Mouse (Mus musculus): ENCODE measurements at regions not wholly inside any gene's neighbourhood (a gene's known extent, or its start where the extent isn't known, plus 50 kb on each side); places are given as distances from the start of the nearest gene placed in this dataset.

DNA sequence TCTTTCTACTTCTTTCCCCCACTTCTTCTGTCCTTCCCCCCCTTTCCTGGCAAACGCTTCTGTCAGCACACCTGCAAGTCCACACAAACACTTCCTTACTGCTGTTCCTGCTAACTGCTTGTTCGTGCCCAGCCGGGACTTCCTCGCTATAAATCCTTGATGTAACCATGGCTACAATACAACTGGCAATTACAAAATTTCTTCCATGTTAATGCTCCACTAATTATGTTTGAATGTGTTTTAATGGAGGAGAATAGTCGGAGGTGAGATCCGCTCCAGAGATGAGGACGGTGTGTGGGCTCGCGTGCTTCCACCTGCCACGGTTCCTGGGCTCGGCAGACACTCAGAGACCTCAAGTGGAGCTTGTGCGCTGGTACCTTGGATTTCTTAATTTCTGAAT lies 215.3 kb upstream of the Igbp1b start:
- no peaks in the 10 kb centered on the region for H3K36me3 ChIP-seq (ENCODE audit: insufficient read depth, low read length)
- no peaks in the 10 kb centered on the region for H3K9me3 ChIP-seq (replicated peaks; ENCODE audit: low read length)
- no peak for TF ChIP-seq CTCF (IDR thresholded peaks at IDR 0.05; ENCODE audit: low read depth)
- DNase-seq (ENCODE audit: low spot score), result no peak
- WGBS, result 63% methylated on average over 12 of the region's 12 CpGs
- no peak overlapping the region for H3K4me3 ChIP-seq (replicated peaks; ENCODE audit: low read depth, low read length)
- H3K27me3 ChIP-seq (ENCODE audit: insufficient read depth, low read length), result no peaks in the 10 kb centered on the region
- no peak overlapping the region for H3K4me2 ChIP-seq (ENCODE audit: low read length)
- H3K27ac ChIP-seq, result no peak overlapping the region
- H3K4me1 ChIP-seq (replicated peaks; ENCODE audit: insufficient read depth, low read length), result no peaks in the 10 kb centered on the region
- no peak for ATAC-seq (replicated peaks; ENCODE audit: low FRiP score, low read depth)
- no peak overlapping the region for H3K9ac ChIP-seq (ENCODE audit: low read depth, low read length)

DNA sequence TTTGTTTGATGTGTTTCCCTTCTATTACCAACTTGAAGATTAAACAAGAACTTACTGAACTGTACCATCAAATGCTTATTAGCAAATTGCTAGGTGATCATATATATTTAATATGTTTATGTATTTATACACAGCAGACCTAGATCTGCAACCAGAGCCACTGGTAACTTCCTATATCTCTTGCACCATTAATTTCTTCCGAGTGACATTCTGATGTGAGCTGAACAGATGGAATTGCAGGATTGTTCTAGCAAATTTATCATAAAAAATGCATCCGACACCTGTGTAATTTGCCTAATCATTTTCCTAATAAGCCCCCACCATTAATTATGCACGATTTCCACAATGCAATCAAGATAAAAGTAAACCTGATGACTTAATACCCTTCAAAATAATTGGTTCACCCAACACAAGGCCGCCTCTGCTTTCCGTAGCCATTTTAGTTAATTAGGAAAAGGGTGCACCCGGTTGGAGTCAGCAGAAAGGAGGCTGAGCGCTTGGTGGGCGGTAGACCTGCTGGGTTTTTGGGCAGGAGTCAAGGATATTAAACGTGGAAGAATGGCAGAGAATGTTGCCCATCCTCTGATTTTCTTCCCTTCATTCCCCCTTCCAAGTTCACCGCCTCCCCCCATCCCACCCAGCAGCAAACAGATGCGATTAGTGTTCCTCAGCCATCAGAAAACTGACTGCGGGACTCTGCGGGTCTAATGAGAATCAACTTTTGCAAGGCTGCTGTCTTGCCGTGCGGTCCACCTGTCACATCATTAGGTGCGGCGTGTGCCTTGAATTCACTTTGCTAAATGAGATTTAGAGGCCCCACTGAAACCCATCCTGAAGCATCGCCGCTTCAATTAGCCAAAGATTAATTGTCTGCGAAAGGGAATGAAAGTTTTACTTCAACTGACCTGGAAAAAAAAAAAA lies 214.4 kb upstream of the Igbp1b start:
- no peak for DNase-seq (ENCODE audit: low spot score)
- no peaks in the 10 kb centered on the region for H3K9me3 ChIP-seq (replicated peaks; ENCODE audit: low read length)
- H3K4me1 ChIP-seq (replicated peaks; ENCODE audit: insufficient read depth, low read length), result no peaks in the 10 kb centered on the region
- no peak overlapping the region for H3K27ac ChIP-seq
- 62% methylated on average over 20 of the region's 20 CpGs for WGBS
- H3K9ac ChIP-seq (ENCODE audit: low read depth, low read length), result no peak overlapping the region
- H3K27me3 ChIP-seq (ENCODE audit: insufficient read depth, low read length), result no peaks in the 10 kb centered on the region
- TF ChIP-seq CTCF (IDR thresholded peaks at IDR 0.05; ENCODE audit: low read depth), result no peak
- ATAC-seq (replicated peaks; ENCODE audit: low FRiP score, low read depth), result no peak
- H3K4me3 ChIP-seq (replicated peaks; ENCODE audit: low read depth, low read length), result no peak overlapping the region
- H3K4me2 ChIP-seq (ENCODE audit: low read length), result no peak overlapping the region
- H3K36me3 ChIP-seq (ENCODE audit: insufficient read depth, low read length), result no peaks in the 10 kb centered on the region

DNA sequence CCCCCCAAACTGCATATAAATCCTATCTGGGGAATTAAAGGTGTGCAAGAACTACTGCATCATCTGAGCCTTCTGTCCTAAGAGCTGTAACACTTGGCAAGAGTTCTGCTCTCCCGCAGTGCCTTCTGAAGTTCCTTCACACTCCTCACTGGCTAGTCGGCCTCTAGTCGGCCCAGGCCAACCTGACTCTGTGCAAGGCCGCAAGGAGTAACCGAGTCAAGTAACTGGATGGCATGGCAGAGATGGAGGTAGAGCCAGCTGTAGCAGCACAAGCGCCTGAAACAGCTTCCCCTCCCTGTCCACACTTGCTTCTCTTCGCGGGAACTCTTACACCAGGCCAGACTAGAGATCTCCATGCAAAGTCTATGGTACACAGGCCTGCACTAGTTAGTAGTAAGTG lies 179.7 kb upstream of the Igbp1b start:
- Histone ChIP-seq H3K4me2 (ENCODE audit: low read length) (no peak overlapping the region), H3K27me3 (ENCODE audit: insufficient read depth, low read length) (no peaks in the 10 kb centered on the region), H3K36me3 (ENCODE audit: insufficient read depth, low read length) (no peaks in the 10 kb centered on the region), H3K27ac (no peak overlapping the region), H3K4me1 (replicated peaks; ENCODE audit: insufficient read depth, low read length) (no peaks in the 10 kb centered on the region), H3K9ac (ENCODE audit: low read depth, low read length) (no peak overlapping the region), H3K4me3 (replicated peaks; ENCODE audit: low read depth, low read length) (no peak overlapping the region), H3K9me3 (replicated peaks; ENCODE audit: low read length) (no peaks in the 10 kb centered on the region)
- no peak for DNase-seq (ENCODE audit: low spot score)
- WGBS, result 89% methylated on average over 8 of the region's 8 CpGs
- ATAC-seq (replicated peaks; ENCODE audit: low FRiP score, low read depth), result no peak
- TF ChIP-seq CTCF (IDR thresholded peaks at IDR 0.05; ENCODE audit: low read depth), result no peak

DNA sequence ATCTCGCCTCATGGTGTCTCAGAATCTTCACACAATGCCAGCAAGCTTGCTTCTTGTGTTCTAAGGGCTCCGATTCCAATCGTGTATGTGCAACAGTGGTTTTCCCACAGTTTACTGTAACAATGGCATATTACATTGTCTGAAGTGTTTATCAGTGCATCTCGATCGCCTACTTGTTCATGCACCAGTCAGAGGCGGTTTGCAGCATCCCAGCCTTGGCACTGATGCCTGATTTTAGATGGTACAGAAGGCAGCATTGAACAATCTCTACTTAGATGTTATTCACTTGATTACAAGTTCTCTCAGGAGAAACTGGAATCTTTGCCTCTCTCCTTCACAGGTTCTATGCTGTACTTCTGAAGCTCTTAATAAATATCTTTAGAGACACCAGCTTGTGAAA lies 176.5 kb upstream of the Igbp1b start:
- 83% methylated on average over 6 of the region's 6 CpGs for WGBS
- no peak overlapping the region for H3K27ac ChIP-seq
- H3K9ac ChIP-seq (ENCODE audit: low read depth, low read length), result no peak overlapping the region
- DNase-seq (ENCODE audit: low spot score) (no peak), ATAC-seq (replicated peaks; ENCODE audit: low FRiP score, low read depth) (no peak)
- H3K4me3 ChIP-seq (replicated peaks; ENCODE audit: low read depth, low read length), result no peak overlapping the region
- H3K9me3 ChIP-seq (replicated peaks; ENCODE audit: low read length), result no peaks in the 10 kb centered on the region
- H3K4me2 ChIP-seq (ENCODE audit: low read length), result no peak overlapping the region
- no peaks in the 10 kb centered on the region for H3K36me3 ChIP-seq (ENCODE audit: insufficient read depth, low read length)
- TF ChIP-seq CTCF (IDR thresholded peaks at IDR 0.05; ENCODE audit: low read depth), result no peak
- H3K27me3 ChIP-seq (ENCODE audit: insufficient read depth, low read length), result no peaks in the 10 kb centered on the region
- H3K4me1 ChIP-seq (replicated peaks; ENCODE audit: insufficient read depth, low read length), result no peaks in the 10 kb centered on the region

DNA sequence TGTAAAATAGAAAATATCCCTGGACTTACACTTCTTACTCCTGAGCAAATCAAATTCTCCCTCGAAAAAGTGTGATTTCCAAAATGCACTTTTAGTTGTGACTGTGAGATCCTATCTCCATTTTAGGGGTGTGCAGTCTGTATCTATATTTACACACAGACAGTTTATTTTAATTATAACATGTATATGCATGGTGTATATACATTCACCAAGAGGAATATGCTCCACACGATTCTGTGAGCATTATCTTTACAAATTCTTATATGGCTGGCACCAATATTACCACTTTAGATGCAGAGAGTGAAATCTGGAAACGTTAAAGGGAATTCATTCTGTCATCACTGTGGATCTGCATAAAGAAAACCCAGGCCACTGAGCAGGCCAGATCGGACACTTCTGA lies 143.5 kb upstream of the Igbp1b start:
- no peak overlapping the region for H3K4me3 ChIP-seq (replicated peaks; ENCODE audit: low read depth, low read length)
- H3K27me3 ChIP-seq (ENCODE audit: insufficient read depth, low read length), result no peaks in the 10 kb centered on the region
- no peak for DNase-seq (ENCODE audit: low spot score)
- no peaks in the 10 kb centered on the region for H3K9me3 ChIP-seq (replicated peaks; ENCODE audit: low read length)
- no peak for ATAC-seq (replicated peaks; ENCODE audit: low FRiP score, low read depth)
- H3K9ac ChIP-seq (ENCODE audit: low read depth, low read length), result no peak overlapping the region
- H3K27ac ChIP-seq, result no peak overlapping the region
- TF ChIP-seq CTCF (IDR thresholded peaks at IDR 0.05; ENCODE audit: low read depth), result no peak
- 80% methylated on average over 4 of the region's 4 CpGs for WGBS
- H3K36me3 ChIP-seq (ENCODE audit: insufficient read depth, low read length), result no peaks in the 10 kb centered on the region
- no peak overlapping the region for H3K4me2 ChIP-seq (ENCODE audit: low read length)
- H3K4me1 ChIP-seq (replicated peaks; ENCODE audit: insufficient read depth, low read length), result no peaks in the 10 kb centered on the region

DNA sequence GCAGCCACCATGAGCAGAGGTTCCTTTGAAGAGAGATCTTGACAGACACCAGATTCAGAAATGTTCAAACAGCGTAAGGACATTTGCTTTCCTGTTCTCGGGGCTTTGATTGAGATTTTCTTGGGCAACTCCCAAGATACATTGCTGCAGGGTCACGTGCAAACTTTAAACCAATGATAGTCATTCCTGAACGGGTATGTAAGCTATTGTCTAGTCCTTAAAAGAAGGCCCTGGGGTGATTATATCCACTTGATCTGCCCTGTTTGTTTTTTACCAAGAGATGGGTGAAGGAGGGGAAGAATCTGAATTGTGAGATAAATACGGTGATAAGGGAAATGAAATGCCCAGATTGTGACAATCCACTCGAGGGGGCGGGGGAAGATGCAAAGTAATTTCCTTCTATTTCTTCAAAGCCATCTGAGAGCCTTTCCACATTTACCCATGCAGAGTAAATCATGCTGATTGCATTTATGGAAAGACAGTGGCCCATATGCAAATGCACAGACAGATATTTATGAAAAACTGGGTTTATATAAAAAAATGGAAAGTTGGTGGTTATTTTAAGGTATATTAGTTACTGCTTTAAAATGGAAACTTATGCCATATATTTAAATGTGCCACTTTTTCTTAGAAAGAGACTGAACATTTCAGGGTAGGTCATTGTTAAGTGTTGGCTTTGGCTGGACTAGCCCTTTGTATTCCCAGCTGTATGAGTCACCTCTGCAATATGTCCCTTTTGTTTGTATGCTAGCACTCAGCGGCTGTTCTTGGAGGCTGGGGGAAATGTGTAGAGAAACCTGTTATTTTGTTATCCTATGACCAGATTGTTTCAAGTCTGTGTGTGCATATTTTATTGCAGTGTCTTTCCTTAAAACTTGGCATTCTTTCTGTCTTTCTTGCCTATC lies 142.7 kb upstream of the Igbp1b start:
- H3K9ac ChIP-seq (ENCODE audit: low read depth, low read length), result no peak overlapping the region
- DNase-seq (ENCODE audit: low spot score) (no peak), ATAC-seq (replicated peaks; ENCODE audit: low FRiP score, low read depth) (no peak)
- no peaks in the 10 kb centered on the region for H3K36me3 ChIP-seq (ENCODE audit: insufficient read depth, low read length)
- no peaks in the 10 kb centered on the region for H3K4me1 ChIP-seq (replicated peaks; ENCODE audit: insufficient read depth, low read length)
- H3K27ac ChIP-seq, result no peak overlapping the region
- no peaks in the 10 kb centered on the region for H3K27me3 ChIP-seq (ENCODE audit: insufficient read depth, low read length)
- no peak overlapping the region for H3K4me2 ChIP-seq (ENCODE audit: low read length)
- no peaks in the 10 kb centered on the region for H3K9me3 ChIP-seq (replicated peaks; ENCODE audit: low read length)
- WGBS, result 73% methylated on average over 8 of the region's 8 CpGs
- H3K4me3 ChIP-seq (replicated peaks; ENCODE audit: low read depth, low read length), result no peak overlapping the region
- no peak for TF ChIP-seq CTCF (IDR thresholded peaks at IDR 0.05; ENCODE audit: low read depth)
